Mouse (Mus musculus) mesoderm, embryonic 11.5 days (tissue): Measurements from ENCODE around the gene Clic6.
A peak's percentile ranks its signal among the peaks of the same experiment; 100 is the strongest.
"Not testable (repeated sequence)": the region's sequence is repeated elsewhere in the genome, so short reads cannot be mapped to it uniquely, and the experiment has no call there.

Experiments
- DNase-seq: peaks from one replicate; pipeline ENCODE4 v3.0.0-alpha.2; 2012; ENCODE audit warnings: low read depth, low spot score

The Clic6 gene

GRCm38 (mm10) chr16:92470706-92471105 lies 14.8 kb upstream of the Clic6 start, which contains the start of gene Rcan1:
Gene Rcan1 (minus strand): TSS chr16:92470867.
- DNase-seq = no peak

- no peak for DNase-seq
Observed at GRCm38 (mm10) chr16:92472898-92473297, 12.6 kb upstream of the Clic6 start.

- no peak for DNase-seq
Observed at GRCm38 (mm10) chr16:92475093-92475860, 10.3 kb upstream of the Clic6 start.

- peak; percentile 73 for DNase-seq
Observed at GRCm38 (mm10) chr16:92478561-92479150, 6.9 kb upstream of the Clic6 start.

- DNase-seq = no peak
Observed at GRCm38 (mm10) chr16:92487086-92487485, 1.6 kb downstream of the Clic6 start.

GRCm38 (mm10) chr16:92487489-92487888 lies 2.0 kb downstream of the Clic6 start:
- DNase-seq = peak; percentile 59

- no peak for DNase-seq
Observed at GRCm38 (mm10) chr16:92488456-92488855, 2.9 kb downstream of the Clic6 start.

GRCm38 (mm10) chr16:92489356-92489755 lies 3.8 kb downstream of the Clic6 start:
- DNase-seq = no peak

- no peak for DNase-seq
Observed at GRCm38 (mm10) chr16:92497851-92498588, 12.5 kb downstream of the Clic6 start.

- DNase-seq = peak; percentile 26
Observed at GRCm38 (mm10) chr16:92498589-92498981, 13.0 kb downstream of the Clic6 start.

GRCm38 (mm10) chr16:92499324-92499723 lies 13.8 kb downstream of the Clic6 start:
- DNase-seq = no peak

GRCm38 (mm10) chr16:92500534-92500933 lies 15.0 kb downstream of the Clic6 start:
- no peak for DNase-seq

GRCm38 (mm10) chr16:92503105-92503504 lies 17.6 kb downstream of the Clic6 start:
- no peak for DNase-seq

GRCm38 (mm10) chr16:92507573-92507972 lies 22.0 kb downstream of the Clic6 start:
- no peak for DNase-seq

GRCm38 (mm10) chr16:92510835-92511772 lies 25.6 kb downstream of the Clic6 start:
- DNase-seq = no peak

- DNase-seq = peak; percentile 48
Observed at GRCm38 (mm10) chr16:92511773-92512391, 26.3 kb downstream of the Clic6 start.

- DNase-seq = not testable (repeated sequence)
Observed at GRCm38 (mm10) chr16:92514896-92515295, 29.4 kb downstream of the Clic6 start.

GRCm38 (mm10) chr16:92516139-92516538 lies 30.6 kb downstream of the Clic6 start:
- DNase-seq = no peak

- peak; percentile 24 for DNase-seq
Observed at GRCm38 (mm10) chr16:92518718-92519117, 33.2 kb downstream of the Clic6 start.

GRCm38 (mm10) chr16:92519820-92520492 lies 34.4 kb downstream of the Clic6 start:
- peak; percentile 66 for DNase-seq
